Mouse (Mus musculus) 3134 (cell line): ENCODE measurements around the gene Kpna4.

Experiments used
- DNase-seq: peaks from one replicate; pipeline ENCODE4 v3.0.0-alpha.2; 2011; ENCODE audit warnings: low spot score; ENCODE audit not compliant: insufficient read length; ENCODE audit errors: extremely low read depth

Kpna4 gene

DNA sequence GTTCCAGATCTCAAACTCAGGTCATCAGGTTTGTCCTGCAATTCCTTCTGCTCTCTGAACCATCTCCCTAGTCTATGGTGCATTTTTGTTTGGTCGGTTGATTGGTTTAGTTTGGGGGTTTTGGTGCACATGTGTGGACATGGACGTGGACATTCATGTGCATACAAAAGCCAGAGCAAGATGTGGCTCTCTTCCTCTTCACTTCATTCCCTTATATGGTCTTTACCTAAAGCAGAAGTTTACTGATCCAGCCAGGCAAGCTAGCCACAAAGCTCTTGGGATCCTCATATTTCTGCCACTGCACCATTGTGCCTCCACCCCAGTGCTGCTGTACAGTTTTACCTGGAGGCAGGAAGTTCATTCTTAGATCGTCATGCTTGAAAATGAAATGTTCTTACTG is 109.7 kb downstream of the Kpna4 start:
- no peak for DNase-seq
